Mouse (Mus musculus) cerebellum, adult 2 months (tissue): ENCODE results near the gene Scamp1. TPM values are rescaled to one million over a fixed set of nuclear protein-coding genes. Genes with fewer than 3 reads are reported as not detected.
A peak's percentile ranks its signal among the peaks of the same experiment; 100 is the strongest.
"Not testable (repeated sequence)": the region's sequence is repeated elsewhere in the genome, so short reads cannot be mapped to it uniquely, and the experiment has no call there.

Experiments
- DNase-seq, 2 experiments: peaks; one replicate each; pipeline ENCODE4 v3.0.0; 2021
- H3K27ac ChIP-seq: fragments of 200-500 bp; 2 replicates; pipeline ENCODE4 v1.5.1; 2012; ENCODE audit warnings: low read length, control low read depth, inconsistent platforms; ENCODE audit not compliant: insufficient read depth
- H3K27me3 ChIP-seq: fragments of 200-500 bp; 2 replicates; pipeline ENCODE4 v1.6.1; 2012; ENCODE audit warnings: inconsistent platforms, mild to moderate bottlenecking, low read length, moderate library complexity; ENCODE audit not compliant: control insufficient read depth, insufficient read depth
- H3K4me1 ChIP-seq: fragments of 200-500 bp; 2 replicates; pipeline ENCODE4 v1.6.1; 2011; ENCODE audit warnings: low read length; ENCODE audit not compliant: control insufficient read depth, insufficient read depth
- H3K4me3 ChIP-seq: fragments of 200-500 bp; replicated peaks from 2 replicates; pipeline ENCODE3; 2011; ENCODE audit warnings: mild to moderate bottlenecking, low read depth, low read length, control low read depth; ENCODE audit not compliant: insufficient read depth
- CTCF ChIP-seq: fragments of 200-500 bp; IDR thresholded peaks from 2 replicates; pipeline ENCODE4 v1.5.1; 2011; ENCODE audit warnings: low read depth, mild to moderate bottlenecking, control low read depth, low read length, moderate library complexity, borderline replicate concordance; ENCODE audit not compliant: insufficient read depth
- POLR2A ChIP-seq: fragments of 200-500 bp; IDR thresholded peaks from 2 replicates; pipeline ENCODE4 v1.6.1; 2011; ENCODE audit warnings: low read length, control low read depth, borderline replicate concordance; ENCODE audit not compliant: insufficient read depth
- WGBS: fragments of 180-500 bp; shearing (Covaris S2); methylation state at CpG from one replicate; pipeline ENCODE4 v1.1.7; 2018; 5-methylcytosine and 5-hydroxymethylcytosine counted together
- polyA plus RNA-seq: library from polyadenylated mRNA; depleted of rRNA; stranded (reverse); fragments of >200 nt; gene quantifications from 2 replicates; pipeline ENCODE4 v1.2.3, GENCODE M21; 2012; rRNA removed

The Scamp1 gene
- polyA plus RNA-seq: 97.6 and 101 TPM in 2 replicates

GRCm38 (mm10) chr13:94285281-94285871, at the start of gene Scamp1:
TSS of gene Scamp1 (minus strand) at chr13:94285857.
- peak; percentile 93 to 96 for DNase-seq
- TF ChIP-seq POLR2A (peak; percentile 32), CTCF (no peak)
- H3K27ac ChIP-seq: peak within 1 kb of the TSS; percentile 85
- H3K27me3 ChIP-seq: no peaks in the 10 kb centered on the region
- peaks cover 3% of the 10 kb centered on the region; the same call in 1 of the 2 replicates for H3K4me1 ChIP-seq
- under 1% methylated on average over 62 of the region's 62 CpGs for WGBS
- H3K4me3 ChIP-seq: peak within 1 kb of the TSS; percentile 95

GRCm38 (mm10) chr13:94330392-94330979, 44.8 kb upstream of the Scamp1 start:
- Histone ChIP-seq H3K4me1 (no peaks in the 10 kb centered on the region), H3K4me3 (no peak overlapping the region), H3K27ac (no peak overlapping the region), H3K27me3 (no peaks in the 10 kb centered on the region)
- no peak for DNase-seq
- WGBS: 38% methylated on average over 3 of the region's 3 CpGs
- TF ChIP-seq POLR2A (no peak), CTCF (no peak)

- not testable (repeated sequence) for H3K27ac ChIP-seq, H3K4me3 ChIP-seq, H3K27me3 ChIP-seq, H3K4me1 ChIP-seq, DNase-seq
- 92% methylated on average over 6 of the region's 6 CpGs for WGBS
These were observed 43.3 kb upstream of the Scamp1 start for GRCm38 (mm10) chr13:94329005-94329404.

- no peak for DNase-seq
- Histone ChIP-seq H3K27ac (no peak overlapping the region), H3K27me3 (no peaks in the 10 kb centered on the region), H3K4me1 (no peaks in the 10 kb centered on the region), H3K4me3 (no peak overlapping the region)
- 85% methylated on average over 3 of the region's 3 CpGs for WGBS
- TF ChIP-seq POLR2A (no peak), CTCF (no peak)
These were observed 42.4 kb upstream of the Scamp1 start for GRCm38 (mm10) chr13:94328063-94328462.

- Histone ChIP-seq H3K4me1 (peaks cover 3% of the 10 kb centered on the region; the same call in 1 of the 2 replicates), H3K27me3 (no peaks in the 10 kb centered on the region), H3K4me3 (no peak overlapping the region), H3K27ac (no peak overlapping the region)
- TF ChIP-seq POLR2A (no peak), CTCF (no peak)
- WGBS: 97% methylated on average over 4 of the region's 4 CpGs
- DNase-seq: no peak
These were observed 36.8 kb upstream of the Scamp1 start for GRCm38 (mm10) chr13:94322475-94322874.

GRCm38 (mm10) chr13:94321094-94321792, 35.6 kb upstream of the Scamp1 start:
- Histone ChIP-seq H3K4me1 (peaks cover 3% of the 10 kb centered on the region; the same call in 1 of the 2 replicates), H3K4me3 (no peak overlapping the region), H3K27me3 (no peaks in the 10 kb centered on the region), H3K27ac (no peak overlapping the region)
- WGBS: 79% methylated on average over 1 of the region's 1 CpGs
- peak in 1 of 2 experiments; percentile 6 for DNase-seq
- TF ChIP-seq CTCF: no peak
- TF ChIP-seq POLR2A: no peak

GRCm38 (mm10) chr13:94316975-94317511, 31.4 kb upstream of the Scamp1 start:
- peaks cover 3% of the 10 kb centered on the region; the same call in 1 of the 2 replicates for H3K4me1 ChIP-seq
- no peak overlapping the region for H3K27ac ChIP-seq
- WGBS: 49% methylated on average over 10 of the region's 10 CpGs
- no peak for TF ChIP-seq POLR2A
- no peak for TF ChIP-seq CTCF
- no peak overlapping the region for H3K4me3 ChIP-seq
- no peak for DNase-seq
- H3K27me3 ChIP-seq: no peaks in the 10 kb centered on the region

- not testable (repeated sequence) for H3K27me3 ChIP-seq, H3K4me1 ChIP-seq, H3K27ac ChIP-seq, H3K4me3 ChIP-seq, DNase-seq
- WGBS: 88% methylated on average over 8 of the region's 8 CpGs
These were observed 27.2 kb upstream of the Scamp1 start for GRCm38 (mm10) chr13:94312812-94313211.
